Mouse (Mus musculus): ENCODE measurements at regions not wholly inside any gene's neighbourhood (a gene's known extent, or its start where the extent isn't known, plus 50 kb on each side); places are given as distances from the start of the nearest gene placed in this dataset.

DNA sequence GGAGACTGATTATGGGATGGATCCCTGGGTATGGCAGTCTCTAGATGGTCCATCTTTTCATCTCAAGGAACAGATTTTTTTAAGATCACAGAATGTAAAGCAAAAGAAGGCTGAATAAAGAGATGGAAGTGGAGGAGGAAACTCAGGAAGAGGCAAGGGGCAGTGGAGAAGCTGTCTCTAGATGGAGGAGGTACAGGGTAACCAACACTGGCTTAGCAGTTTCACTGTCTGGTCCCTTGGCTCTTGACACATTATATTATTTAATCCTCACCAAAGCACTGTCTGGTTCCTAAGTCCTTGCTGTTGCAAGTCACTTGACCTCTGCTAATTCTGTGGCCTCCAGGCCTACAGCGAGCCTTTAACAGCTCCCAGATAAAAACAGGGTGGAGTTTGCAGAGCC, 154.6 kb upstream of the Marcks start:
- DNase-seq (ENCODE audit: extremely low read depth, insufficient read length, low spot score) = no peak

DNA sequence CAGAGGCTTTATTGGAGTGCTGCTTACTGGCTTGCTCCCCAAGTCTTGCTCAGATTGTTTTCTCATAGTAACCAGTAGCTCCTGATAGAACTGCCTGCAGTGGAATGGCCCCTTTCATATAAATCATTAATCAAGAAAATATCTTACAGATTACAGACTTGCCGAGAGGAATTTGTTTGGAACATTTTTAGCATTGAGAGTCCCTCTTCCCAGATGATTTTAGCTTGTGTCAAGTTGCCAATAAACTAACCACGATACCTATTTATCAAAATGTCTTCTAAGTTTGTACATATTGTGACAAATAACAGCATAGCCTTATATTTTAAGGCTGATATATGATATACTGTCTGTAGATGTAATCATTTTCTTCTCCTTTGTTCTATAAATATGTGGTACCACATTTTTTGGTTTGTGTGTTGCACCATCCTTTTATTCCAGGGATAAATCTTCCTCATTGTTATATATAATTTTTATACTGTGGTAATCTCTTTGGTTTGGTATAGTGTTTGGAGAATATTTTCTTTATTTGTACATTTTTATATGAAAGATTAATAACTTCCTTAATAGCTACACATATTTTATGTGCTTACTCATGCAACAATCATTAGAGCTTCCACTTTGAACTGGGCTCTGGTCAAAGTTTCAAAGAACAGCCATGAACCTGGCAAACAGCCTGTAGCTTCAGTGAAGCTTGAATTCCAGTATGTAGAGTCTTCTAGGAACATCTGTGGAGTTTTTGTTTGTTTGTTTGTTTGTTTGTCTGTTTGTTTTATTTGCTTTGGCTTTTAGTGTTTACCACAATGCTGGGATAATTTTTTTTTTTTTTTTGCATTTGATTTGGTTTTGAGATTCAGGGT, 153.1 kb upstream of the Marcks start:
- DNase-seq (ENCODE audit: extremely low read depth, insufficient read length, low spot score) = no peak

DNA sequence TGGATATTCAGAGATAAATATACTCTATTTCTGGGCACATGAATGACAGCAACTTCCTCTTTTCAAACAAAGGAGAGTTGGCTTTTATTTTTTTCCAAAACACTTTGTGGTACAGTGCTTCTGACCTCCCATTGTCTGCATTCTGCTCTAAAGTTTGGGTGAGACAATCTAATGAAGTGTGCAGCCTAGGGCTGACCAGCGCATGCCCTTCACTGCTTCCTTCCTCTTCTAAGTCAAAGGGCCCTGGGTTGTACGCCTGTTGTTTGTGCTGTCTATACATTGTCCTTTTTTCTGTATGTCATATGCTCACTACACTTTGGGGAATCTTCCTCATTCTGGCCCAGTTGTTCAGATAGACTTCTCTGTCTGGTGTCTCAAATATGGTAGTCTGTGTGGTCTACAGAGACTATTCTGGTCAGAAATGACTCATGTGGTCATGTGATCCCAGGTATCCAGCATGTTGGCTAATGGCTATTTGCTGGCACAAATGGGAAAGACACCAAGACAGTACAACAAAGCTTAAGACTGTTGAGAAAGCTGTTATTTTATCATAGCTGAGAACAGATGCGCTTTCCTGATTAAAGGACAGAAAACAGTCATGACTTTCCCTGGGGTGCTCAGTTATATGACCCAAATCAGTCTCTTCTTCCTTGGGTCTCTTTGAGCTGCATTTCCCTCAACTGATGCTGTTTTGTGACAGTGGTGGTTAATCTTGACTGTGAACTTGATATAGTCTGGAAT, 151.4 kb upstream of the Marcks start:
- no peak for DNase-seq (ENCODE audit: extremely low read depth, insufficient read length, low spot score)

DNA sequence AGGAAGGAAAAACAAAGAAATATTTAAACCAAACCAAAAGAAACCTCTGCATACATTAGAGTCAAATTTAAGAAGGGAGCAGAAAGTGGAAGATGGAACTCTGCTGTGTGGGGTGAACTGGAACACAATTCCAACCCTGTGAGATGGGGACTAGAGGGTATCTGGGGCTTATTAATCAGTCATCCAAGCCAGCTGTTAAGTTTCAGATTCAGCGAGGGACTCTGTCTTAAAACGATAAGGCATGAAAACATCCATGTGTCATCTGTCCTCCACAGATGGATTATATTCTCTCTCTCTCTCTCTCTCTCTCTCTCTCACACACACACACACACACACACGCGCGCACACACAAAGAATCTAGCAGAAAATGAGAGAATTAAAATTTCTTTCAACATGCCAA, 147.6 kb upstream of the Marcks start:
- DNase-seq (ENCODE audit: extremely low read depth, insufficient read length, low spot score) = no peak

DNA sequence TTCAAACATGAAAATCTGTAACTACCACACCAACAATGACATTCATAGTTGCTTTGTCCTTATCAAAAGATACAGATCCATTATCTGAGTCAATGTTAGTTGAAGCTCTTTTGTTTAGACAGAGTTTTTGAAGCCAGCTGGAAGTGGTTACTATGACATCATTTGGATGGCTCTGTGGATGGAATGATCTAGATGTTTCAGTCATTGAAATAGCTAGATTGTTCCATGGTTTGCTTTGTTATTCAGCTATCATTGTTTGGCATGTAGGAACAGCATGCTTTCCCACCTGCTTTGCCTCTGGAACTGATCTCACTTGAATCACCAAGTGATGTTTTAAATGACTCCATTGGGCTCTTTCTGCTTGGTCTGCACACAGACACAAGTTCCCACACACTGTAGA, 144.2 kb upstream of the Marcks start:
- DNase-seq (ENCODE audit: extremely low read depth, insufficient read length, low spot score) = no peak

DNA sequence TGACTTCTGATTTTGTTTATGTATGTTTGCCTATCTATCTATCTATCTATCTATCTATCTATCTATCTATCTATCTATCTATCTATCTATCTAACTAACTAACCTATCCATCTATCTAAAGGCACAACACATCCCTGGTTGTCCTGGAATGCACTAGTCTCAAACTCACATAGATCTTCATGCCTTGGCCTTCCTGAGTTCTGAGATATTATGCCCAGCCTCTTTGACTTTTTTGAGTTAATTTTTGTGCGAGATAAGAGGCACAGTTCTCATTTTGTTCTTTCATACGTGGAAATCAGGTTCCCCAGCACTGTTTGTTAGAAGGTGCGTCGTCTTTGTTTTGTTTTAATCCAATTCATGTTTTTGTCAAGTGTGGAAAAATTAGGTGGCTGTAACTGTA, 142.1 kb upstream of the Marcks start:
- DNase-seq (ENCODE audit: extremely low read depth, insufficient read length, low spot score) = no peak

DNA sequence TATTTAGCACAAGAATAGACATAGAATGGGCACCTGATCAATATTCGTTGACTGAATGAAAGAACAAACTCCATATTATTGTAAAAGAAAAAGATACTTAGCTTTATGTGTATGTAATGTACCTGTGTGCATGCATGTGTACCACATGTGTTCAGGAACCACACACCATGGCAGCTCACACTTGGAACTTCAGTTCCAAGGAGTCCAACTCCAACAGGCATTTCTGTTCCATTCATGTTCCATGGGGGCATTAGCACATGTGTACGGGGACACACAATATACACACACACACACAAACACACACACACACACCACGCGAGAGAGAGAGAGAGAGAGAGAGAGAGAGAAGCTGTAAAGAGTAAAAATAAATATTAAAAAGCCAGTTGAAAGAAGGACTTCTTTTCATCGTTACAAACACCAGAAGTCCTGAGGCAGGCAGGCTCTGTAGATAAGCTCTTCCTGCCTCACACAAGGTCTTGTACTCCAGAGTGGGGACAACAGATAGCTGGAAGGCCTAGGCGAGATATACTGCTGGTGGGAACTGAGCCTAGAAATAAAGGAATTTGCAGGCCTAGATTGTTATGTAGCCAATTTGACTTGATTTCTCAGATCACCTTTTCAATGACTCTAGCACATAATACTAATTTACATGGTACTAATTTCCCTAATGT, 141.6 kb upstream of the Marcks start:
- DNase-seq (ENCODE audit: extremely low read depth, insufficient read length, low spot score) = no peak

DNA sequence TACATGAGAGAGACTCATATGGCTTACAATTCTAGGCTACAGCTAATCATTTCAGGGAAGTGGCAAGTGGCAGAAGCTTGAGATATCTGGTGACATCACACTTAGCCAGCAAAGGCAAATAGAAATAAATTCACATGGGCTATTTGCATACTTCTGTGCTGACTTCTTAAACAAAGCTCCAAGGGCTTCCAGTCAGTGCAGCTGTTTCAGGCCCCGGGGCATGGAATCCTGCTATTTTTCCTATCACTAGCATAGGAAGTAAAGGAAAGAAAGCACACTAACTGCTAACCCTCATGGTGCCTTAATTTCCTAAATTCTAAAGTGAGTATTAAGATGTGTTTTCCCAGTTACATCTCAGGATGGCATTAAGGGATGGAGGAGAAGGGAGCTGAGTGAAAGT, 140.6 kb upstream of the Marcks start:
- no peak for DNase-seq (ENCODE audit: extremely low read depth, insufficient read length, low spot score)

DNA sequence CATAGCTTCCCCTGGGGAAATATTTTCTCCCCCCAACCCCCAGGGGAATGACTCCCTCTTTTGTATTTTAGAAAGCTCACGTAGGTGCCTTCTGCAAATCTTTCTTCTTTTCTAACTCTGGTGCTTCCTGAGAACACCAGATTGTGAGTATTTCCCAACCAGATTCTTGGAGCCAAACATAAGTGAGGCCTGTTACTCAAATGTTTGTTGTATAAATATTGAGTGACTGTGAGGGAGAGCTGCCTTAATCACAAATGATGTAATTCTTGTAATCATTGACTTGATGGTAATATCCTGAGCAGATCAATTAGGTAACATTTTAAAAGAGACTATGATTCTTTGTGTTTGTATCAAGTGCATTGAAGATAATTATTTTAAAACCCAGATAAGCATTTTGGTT, 137.1 kb upstream of the Marcks start:
- DNase-seq (ENCODE audit: extremely low read depth, insufficient read length, low spot score) = no peak

DNA sequence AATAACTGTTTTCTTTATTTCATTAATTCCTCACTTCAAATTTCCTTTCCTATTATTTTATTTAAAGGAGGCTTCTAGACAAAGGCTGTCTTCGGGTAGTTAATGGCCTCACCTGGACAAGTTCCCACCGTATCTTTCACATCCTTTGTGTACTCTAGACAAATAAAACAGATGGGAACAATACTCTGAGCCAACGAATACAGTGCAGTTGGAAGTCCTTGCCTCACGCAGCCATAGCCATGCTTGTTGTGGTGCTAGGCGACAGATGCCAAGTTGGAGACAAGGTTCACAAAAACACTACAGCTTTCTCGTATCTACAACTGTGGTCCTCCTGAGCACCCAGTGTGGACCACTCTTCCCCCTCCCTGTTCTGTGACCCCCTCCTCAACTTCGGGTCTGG, 136.6 kb upstream of the Marcks start:
- DNase-seq (ENCODE audit: extremely low read depth, insufficient read length, low spot score) = no peak

DNA sequence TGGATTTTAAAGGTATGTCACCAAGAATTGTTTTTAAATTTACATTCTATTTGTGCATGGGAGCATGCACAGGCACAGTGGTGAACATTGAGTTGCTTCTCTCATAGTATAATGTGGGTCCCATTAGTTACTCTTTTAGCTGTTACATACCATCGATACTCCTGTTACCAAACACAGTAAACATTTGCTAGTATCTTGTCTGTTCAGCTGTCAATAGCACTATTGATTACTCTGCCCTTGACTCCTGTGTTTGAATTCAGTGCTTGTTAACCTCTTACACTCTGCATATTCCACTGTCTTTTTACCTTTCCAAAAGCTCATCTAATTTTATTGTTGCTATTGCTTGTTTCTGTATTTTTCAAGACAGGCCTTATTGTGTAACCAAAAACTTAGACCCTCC, 133.2 kb upstream of the Marcks start:
- DNase-seq (ENCODE audit: extremely low read depth, insufficient read length, low spot score) = no peak

DNA sequence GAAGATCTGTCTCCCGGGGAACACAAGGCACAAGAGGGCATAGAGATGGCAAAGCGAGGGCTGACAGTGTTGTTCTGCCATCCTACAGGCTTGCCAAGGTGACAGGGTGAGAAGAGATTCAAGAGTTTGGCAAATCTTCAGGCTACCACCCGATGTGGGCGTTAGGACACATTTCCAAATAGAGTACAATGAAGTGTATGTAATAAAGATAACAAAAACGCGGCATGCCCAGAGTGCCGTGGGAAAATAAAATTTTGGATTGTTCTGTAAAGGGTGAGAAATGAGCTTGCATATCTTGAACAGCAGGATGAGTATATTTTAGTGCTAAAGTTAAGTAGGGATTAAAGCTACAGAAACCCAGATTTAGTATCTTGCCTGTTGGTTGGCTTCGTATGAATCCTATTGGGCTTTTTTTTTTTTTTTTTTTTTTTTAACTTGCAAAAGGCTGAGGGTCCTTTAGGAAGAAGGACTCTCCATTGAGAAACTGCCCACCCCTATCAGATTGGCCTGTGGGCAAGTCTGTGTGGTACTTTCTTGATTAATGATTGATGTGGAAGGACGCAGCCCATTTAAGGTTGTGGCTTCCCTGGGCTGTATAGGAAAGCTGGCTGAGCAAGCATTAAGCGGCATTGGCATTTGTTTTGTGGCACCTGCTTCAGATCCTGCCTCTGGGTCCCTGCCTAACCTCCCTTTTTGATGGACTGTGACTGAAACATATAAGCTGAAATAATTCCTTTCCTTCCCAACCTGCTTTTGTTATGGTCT, 131.7 kb upstream of the Marcks start:
- DNase-seq (ENCODE audit: extremely low read depth, insufficient read length, low spot score) = no peak

DNA sequence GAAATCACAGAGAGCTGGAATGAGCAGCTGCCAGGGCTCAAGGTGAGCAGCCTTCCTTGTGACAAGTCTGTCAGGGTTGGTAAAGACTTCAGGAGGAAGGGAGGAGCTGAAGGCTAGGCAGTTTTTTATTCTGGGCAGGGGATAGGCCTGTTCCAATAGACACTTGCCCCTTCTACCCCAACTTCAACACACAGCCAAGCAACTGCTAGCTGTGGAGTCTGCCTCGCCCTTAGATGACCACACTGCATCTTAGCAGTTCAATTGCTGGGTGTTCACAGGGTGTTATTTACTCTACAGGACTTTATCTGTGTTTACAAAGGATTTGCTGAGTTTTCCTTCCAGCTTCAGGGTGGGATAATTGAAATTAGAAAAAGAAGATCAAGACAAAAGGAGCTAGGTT, 128.2 kb upstream of the Marcks start:
- DNase-seq (ENCODE audit: extremely low read depth, insufficient read length, low spot score) = no peak

DNA sequence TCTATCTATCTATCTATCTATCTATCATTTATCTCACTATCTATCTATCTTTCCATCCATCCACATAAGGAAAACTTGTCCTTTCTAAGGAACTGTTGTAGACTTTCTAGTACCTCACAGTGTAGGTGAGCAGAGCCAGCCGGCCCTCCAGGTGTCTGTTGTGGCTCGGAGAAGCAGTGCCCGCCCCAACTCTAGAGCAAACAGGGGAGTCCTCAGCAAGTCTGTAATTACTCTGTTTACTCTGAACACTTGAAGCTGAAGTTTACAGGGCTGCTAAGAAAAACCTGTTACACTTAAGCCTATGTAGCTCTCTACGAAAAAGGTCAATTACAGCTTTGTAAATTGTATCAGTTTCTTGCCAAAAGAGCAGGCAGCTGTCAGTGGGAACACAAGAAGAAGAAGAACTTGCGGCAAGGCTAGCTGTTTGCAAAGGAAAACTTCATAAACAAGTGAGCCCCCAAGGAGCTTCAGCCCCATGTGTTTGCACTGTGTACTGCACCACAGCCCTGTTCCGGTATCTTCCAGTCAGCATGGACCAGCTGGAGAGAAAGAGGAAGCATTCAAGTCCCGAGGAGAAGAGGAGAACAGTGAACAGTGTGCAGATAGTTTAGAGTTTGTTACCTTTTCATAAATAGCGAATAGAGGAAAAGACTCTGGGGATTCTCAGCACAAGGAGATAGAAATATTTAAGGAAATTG, 122.2 kb upstream of the Marcks start:
- DNase-seq (ENCODE audit: extremely low read depth, insufficient read length, low spot score) = no peak

DNA sequence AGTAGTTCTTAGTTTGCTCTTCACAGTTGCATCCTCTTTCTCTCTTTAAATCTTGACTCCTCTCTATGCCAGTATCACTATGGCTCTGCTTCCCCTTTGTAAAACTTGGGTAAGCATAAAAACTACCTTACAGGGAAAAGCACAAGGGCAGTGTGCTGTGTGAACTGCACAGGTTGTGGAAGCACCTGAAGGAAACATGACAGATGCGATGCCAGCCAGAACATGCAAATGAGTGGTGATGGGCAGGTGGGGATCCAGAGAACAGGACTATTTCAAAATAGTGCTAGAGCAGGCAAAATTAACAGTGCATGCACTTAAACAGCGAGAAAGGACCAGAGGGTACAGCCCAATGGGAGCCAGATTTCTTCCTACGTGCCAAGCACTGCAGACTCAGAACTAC, 120.5 kb upstream of the Marcks start:
- DNase-seq (ENCODE audit: extremely low read depth, insufficient read length, low spot score) = no peak

DNA sequence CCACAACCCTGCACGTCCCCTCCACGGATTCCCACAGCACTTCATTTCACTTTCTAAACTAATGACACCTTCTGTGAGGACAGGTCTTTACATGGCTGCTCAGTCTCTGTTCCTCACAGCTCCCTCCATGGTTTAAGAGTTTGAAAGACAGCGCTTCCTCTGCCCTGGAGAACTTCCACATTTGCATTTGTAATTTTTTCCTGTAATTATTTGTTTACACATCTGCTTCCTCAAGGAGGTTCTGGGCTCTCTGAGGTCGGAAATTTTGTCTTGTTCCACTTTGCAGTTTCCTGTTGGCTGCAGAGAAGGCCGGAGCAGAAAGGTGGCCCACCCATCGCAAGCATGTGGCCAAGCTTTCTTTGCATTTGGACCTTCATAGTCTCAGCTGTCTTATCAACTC, 118.8 kb upstream of the Marcks start:
- DNase-seq (ENCODE audit: extremely low read depth, insufficient read length, low spot score) = no peak

DNA sequence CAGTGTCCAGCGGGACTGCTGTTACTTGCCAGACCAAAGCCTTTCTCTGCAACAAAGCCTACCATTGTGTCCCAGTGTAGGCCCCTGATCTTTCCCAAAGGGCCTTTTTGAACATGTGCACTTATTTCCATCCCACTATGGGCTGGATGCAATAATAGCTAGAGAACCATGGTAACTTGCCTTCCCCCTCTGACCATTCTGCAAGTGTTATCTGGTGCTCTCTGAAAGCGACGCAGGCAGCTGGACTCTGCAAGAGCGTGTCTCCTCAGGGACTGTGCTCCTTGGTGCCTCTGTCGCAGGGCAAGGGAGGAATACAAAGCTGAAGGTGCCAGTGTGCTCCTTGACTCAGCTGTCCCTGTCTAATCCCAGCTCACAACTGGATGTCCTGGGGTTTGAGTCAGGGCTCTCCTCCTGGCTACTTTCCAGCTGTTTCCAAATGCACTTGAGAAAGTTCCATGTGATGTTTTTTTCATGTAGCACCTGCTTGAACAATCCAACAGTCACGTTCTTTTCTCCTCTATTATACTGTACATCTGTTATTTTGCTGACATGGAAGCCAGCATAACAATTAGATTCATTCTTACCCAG, 112.3 kb upstream of the Marcks start:
- no peak for DNase-seq (ENCODE audit: extremely low read depth, insufficient read length, low spot score)

DNA sequence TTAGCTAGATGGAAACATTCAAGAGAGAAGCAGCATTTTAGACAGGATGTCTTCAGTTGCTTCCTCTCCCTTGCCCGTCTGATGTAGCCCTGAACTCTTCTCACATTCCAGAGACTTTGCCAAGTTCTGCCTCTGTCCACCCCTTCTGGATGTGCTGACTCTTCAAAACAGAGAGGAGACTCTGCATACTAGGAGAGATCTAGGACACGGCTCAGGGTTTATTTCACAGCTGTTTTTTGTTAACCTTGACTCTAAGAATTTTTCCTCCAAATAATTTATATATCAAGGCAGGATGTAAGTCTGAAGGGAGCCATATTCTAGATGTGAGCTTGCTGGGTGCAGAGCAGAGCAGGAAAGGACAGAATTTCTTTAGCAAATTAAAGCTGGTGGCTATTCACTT, 111.4 kb upstream of the Marcks start:
- DNase-seq (ENCODE audit: extremely low read depth, insufficient read length, low spot score) = no peak

DNA sequence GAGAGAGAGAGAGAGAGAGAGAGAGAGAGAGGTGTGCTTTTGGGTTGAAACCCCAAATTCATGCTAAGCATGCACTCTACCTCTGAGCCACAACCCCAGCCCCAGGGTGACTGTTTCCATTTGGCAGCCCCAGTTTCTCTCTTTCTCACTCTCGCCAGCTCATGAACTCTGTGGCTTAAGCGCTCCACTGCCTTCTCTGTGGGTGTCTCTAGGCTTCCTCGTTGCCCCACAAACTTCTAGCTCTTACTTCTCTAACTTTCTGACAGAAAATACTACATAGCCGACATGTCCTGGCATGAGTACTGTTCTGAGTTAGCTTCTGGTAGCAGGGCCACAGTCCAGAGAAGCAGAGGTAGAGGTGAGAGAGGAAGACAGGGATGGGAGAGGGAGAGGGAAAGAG, 110.8 kb upstream of the Marcks start:
- DNase-seq (ENCODE audit: extremely low read depth, insufficient read length, low spot score) = no peak

DNA sequence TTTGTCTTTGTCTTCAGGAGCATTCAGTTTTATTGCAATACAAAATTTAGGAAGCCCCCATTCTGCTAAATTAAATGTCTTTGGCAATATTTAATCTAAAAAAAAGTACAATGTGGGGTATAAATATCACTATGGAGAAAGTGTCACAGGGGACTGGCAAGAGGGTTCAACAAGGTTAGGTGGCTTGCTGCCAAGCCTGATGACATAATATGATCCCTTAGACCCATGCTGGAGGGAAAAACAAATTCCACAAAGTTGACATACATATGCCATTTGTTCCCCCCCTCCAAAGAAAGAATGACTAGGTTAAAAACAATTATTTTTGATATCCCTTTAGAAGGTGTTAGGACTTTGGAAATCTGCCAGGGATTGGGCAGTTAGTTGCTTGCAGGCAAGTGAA, 108.4 kb upstream of the Marcks start:
- DNase-seq (ENCODE audit: extremely low read depth, insufficient read length, low spot score) = no peak
